ENCODE assay signal across 7 mouse cellular contexts in genomic region chr11:118428944-118429709, GRCm38 (mm10). TPM values are rescaled to one million over a fixed set of nuclear protein-coding genes. Genes with fewer than 3 reads are reported as not detected.
DNase-seq lines count a peak whose midpoint lies in the region; ATAC-seq and TF ChIP-seq lines count a peak whose summit lies in the region.

No protein-coding gene starts in this region.

- intact Hi-C loops in heart, postnatal 14 days (cut with DNase I), result no loop called here

- H3K9me3 ChIP-seq in E14TG2a.4 (ENCODE audit: low read length), result no peaks in the 10 kb centered on the region
- H3K9me3 ChIP-seq in liver, embryonic 15.5 days (replicated peaks), result no peaks in the 10 kb centered on the region

- H3K4me3 ChIP-seq in E14TG2a.4 (replicated peaks; ENCODE audit: low read length), result 0 out of 2 replicates have a peak overlapping the region, but pooled peaks have one; percentile 3
- H3K4me3 ChIP-seq in cortical plate, adult 2 months (ENCODE audit: insufficient read depth, low read length), result peak overlapping the region; percentile 1; the same call in 1 of the 2 replicates
- no peak overlapping the region for H3K4me3 ChIP-seq in liver, embryonic 15.5 days (replicated peaks)

- peak; percentile 13; the same call in 1 of the 2 replicates for ATAC-seq in liver, embryonic 15.5 days (ENCODE audit: insufficient read depth)
- ATAC-seq in frontal cortex, adult (ENCODE audit: low TSS enrichment), result no peak

- 51% methylated on average over 8 of the region's 8 CpGs for WGBS in liver, embryonic 15.5 days (ENCODE audit: insufficient replicate concordance)

- TF ChIP-seq CTCF in E14TG2a.4 (conservative IDR thresholded peaks at IDR 0.05; ENCODE audit: low read length), result no peak
- TF ChIP-seq CTCF in cortical plate, adult 2 months (IDR thresholded peaks at IDR 0.05; ENCODE audit: extremely low read depth, insufficient read depth, low read length), result no peak

- H3K27me3 ChIP-seq in E14TG2a.4 (ENCODE audit: insufficient read depth, low read length), result peaks cover 22% of the 10 kb centered on the region
- H3K27me3 ChIP-seq in liver, embryonic 15.5 days, result peaks cover 43% of the 10 kb centered on the region

- peak; percentile 51 for DNase-seq in heart, postnatal 14 days
- no peak for DNase-seq in retina, postnatal 1 day
- no peak for DNase-seq in layer of hippocampus, postnatal 25 days (ENCODE audit: extremely low spot score in 1 of 2, low spot score in 1 of 2)

- peak overlapping the region; percentile 18 for H3K4me2 ChIP-seq in liver, embryonic 15.5 days

- H3K36me3 ChIP-seq in E14TG2a.4 (ENCODE audit: insufficient read depth, low read length), result no peaks in the 10 kb centered on the region
- no peaks in the 10 kb centered on the region for H3K36me3 ChIP-seq in liver, embryonic 15.5 days (replicated peaks)

- H3K27ac ChIP-seq in cortical plate, adult 2 months (ENCODE audit: insufficient read depth, low read length), result no peak overlapping the region
- peak overlapping the region; percentile 55 for H3K27ac ChIP-seq in liver, embryonic 15.5 days (replicated peaks)

- no peak for TF ChIP-seq POLR2A in cortical plate, adult 2 months (IDR thresholded peaks at IDR 0.05; ENCODE audit: extremely low read depth, insufficient read depth, low read length)

- H3K9ac ChIP-seq in liver, embryonic 15.5 days, result no peak overlapping the region

- peaks cover 38% of the 10 kb centered on the region for H3K4me1 ChIP-seq in E14TG2a.4 (replicated peaks; ENCODE audit: low read depth, low read length)
- H3K4me1 ChIP-seq in cortical plate, adult 2 months (ENCODE audit: control insufficient read depth, insufficient read depth, low read length), result no peaks in the 10 kb centered on the region
- H3K4me1 ChIP-seq in liver, embryonic 15.5 days (replicated peaks), result no peaks in the 10 kb centered on the region

RNA-seq across cellular contexts. Expression of gene C1qtnf1, which starts 1.1 kb away (rescaled TPM):
- polyA plus RNA-seq in cortical plate, adult 2 months (2012; rRNA removed), result 3.0 and 3.4 TPM in 2 replicates
- total RNA-seq in heart, postnatal 14 days (2021), result 10 to 100 TPM; 33.7 to 39.7 TPM
- 1.9 and 2.0 TPM in 2 replicates for polyA plus RNA-seq in liver, embryonic 15.5 days (2015; fragmentation: Nextera tagmentation; extraction: Ambion mirVana)
- 1 to 10 TPM; 2.7 to 3.2 TPM for total RNA-seq in layer of hippocampus, postnatal 25 days (2021)

RNA-seq across cellular contexts. Expression of gene Cant1, which starts 10.2 kb away (rescaled TPM):
- 36.9 and 39.0 TPM in 2 replicates for polyA plus RNA-seq in cortical plate, adult 2 months (2012; rRNA removed)
- total RNA-seq in heart, postnatal 14 days (2021), result 10 to 100 TPM; 17.9 to 20.9 TPM
- 9.9 and 10.8 TPM in 2 replicates for polyA plus RNA-seq in liver, embryonic 15.5 days (2015; fragmentation: Nextera tagmentation; extraction: Ambion mirVana)
- total RNA-seq in layer of hippocampus, postnatal 25 days (2021), result 10 to 100 TPM; 38.7 to 39.0 TPM

RNA-seq across cellular contexts. Expression of gene Lgals3bp, which starts 27.2 kb away (rescaled TPM):
- polyA plus RNA-seq in cortical plate, adult 2 months (2012; rRNA removed), result 29.1 and 37.5 TPM in 2 replicates
- total RNA-seq in heart, postnatal 14 days (2021), result 10 to 100 TPM; 21.2 to 24.1 TPM
- 42.7 and 43.9 TPM in 2 replicates for polyA plus RNA-seq in liver, embryonic 15.5 days (2015; fragmentation: Nextera tagmentation; extraction: Ambion mirVana)
- total RNA-seq in layer of hippocampus, postnatal 25 days (2021), result 10 to 100 TPM; 13.5 to 14.2 TPM

RNA-seq across cellular contexts. Expression of gene Engase, which starts 47.5 kb away (rescaled TPM):
- polyA plus RNA-seq in cortical plate, adult 2 months (2012; rRNA removed), result 10.3 and 12.0 TPM in 2 replicates
- 1 to 10 TPM; 5.2 to 8.4 TPM for total RNA-seq in heart, postnatal 14 days (2021)
- 6.0 and 7.8 TPM in 2 replicates for polyA plus RNA-seq in liver, embryonic 15.5 days (2015; fragmentation: Nextera tagmentation; extraction: Ambion mirVana)
- total RNA-seq in layer of hippocampus, postnatal 25 days (2021), result 10 to 100 TPM; 12.3 to 14.1 TPM

Comparison
In these comparisons a context has a peak if more than half of its experiments do, and no peak if none do; other contexts are left out.
1. DNase-seq: peak in heart, postnatal 14 days (2 of 2); none in retina, postnatal 1 day (single experiment) and layer of hippocampus, postnatal 25 days (0 of 2).
2. RNA of gene C1qtnf1, which starts 1.1 kb away (total RNA-seq): 33.7 to 39.7 TPM in heart, postnatal 14 days; 2.7 to 3.2 TPM in layer of hippocampus, postnatal 25 days; every median in the first group is over 4 times any median in the second.